Comparison of ENCODE assay signal across 8 mouse cellular contexts in the genomic region with DNA sequence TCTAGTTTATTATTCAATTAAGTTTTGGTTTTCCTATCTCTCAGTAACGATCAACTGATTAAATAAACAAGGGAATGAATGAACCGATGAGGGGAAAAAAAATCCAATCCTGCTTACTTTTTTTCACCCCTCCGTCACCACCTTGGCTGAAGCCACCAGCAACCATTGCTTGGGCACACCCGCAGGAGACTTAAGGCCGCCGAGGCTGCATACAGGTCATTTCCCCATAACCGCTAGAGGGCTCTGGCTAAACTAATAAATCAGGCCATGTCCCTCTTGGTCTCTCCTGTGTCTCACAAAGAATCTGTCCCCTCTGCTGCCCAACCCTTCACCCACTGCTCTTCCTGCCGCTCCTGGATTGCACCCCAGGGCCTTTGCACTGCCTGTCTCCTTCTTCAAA.
A peak's percentile ranks its signal among the peaks of the same experiment; 100 is the strongest.
DNase-seq lines count a peak whose midpoint lies in the region; ATAC-seq and TF ChIP-seq lines count a peak whose summit lies in the region.

No protein-coding gene starts in this region.

- peaks cover 88% of the 10 kb centered on the region for H3K27me3 ChIP-seq in heart, embryonic 10.5 days (ENCODE audit: insufficient read depth, poor library complexity, severe bottlenecking)
- H3K27me3 ChIP-seq in cerebellum, adult 2 months (ENCODE audit: control insufficient read depth, insufficient read depth, low read length), result no peaks in the 10 kb centered on the region
- peaks cover 33% of the 10 kb centered on the region for H3K27me3 ChIP-seq in liver, embryonic 11.5 days (replicated peaks; ENCODE audit: control insufficient read depth, insufficient read depth, low read length)
- no peaks in the 10 kb centered on the region for H3K27me3 ChIP-seq in stomach, postnatal 0 days (ENCODE audit: control insufficient read depth, insufficient read depth, low read length)

- H3K9me3 ChIP-seq in heart, embryonic 10.5 days, result no peaks in the 10 kb centered on the region
- no peaks in the 10 kb centered on the region for H3K9me3 ChIP-seq in liver, embryonic 11.5 days (ENCODE audit: control insufficient read depth, low read length)
- no peaks in the 10 kb centered on the region for H3K9me3 ChIP-seq in stomach, postnatal 0 days (ENCODE audit: control insufficient read depth, low read length)

- intact Hi-C loops in heart, postnatal 25 days (cut with DNase I), result no loop called here
- intact Hi-C loops in heart, postnatal 36 days (cut with DNase I), result loop anchor here (10.0 kb wide), 2 partner anchors 192 to 352 kb away; no protein-coding TSS in a partner anchor

- ATAC-seq in liver, embryonic 11.5 days (replicated peaks; ENCODE audit: low FRiP score), result no peak; the same call in 1 of the 2 replicates
- no peak for ATAC-seq in stomach, postnatal 0 days (ENCODE audit: low FRiP score, low TSS enrichment)
- ATAC-seq in monocyte, adult 5-6 weeks (replicated peaks; ENCODE audit: insufficient number of reproducible peaks, low FRiP score, low TSS enrichment, poor library complexity, severe bottlenecking), result no peak
- no peak for ATAC-seq in inflammation-experienced regulatory T-cells, adult 6 months

- H3K4me2 ChIP-seq in liver, embryonic 11.5 days, result peak overlapping the region; percentile 55; the same call in 1 of the 2 replicates
- H3K4me2 ChIP-seq in stomach, postnatal 0 days (replicated peaks; ENCODE audit: low read depth), result no peak overlapping the region

- H3K4me1 ChIP-seq in heart, embryonic 10.5 days, result peaks cover 6% of the 10 kb centered on the region; the same call in 1 of the 2 replicates
- no peaks in the 10 kb centered on the region for H3K4me1 ChIP-seq in cerebellum, adult 2 months (ENCODE audit: control insufficient read depth, insufficient read depth, low read length)
- H3K4me1 ChIP-seq in liver, embryonic 11.5 days (replicated peaks; ENCODE audit: control insufficient read depth, insufficient read depth, low read length), result no peaks in the 10 kb centered on the region
- H3K4me1 ChIP-seq in stomach, postnatal 0 days (replicated peaks; ENCODE audit: control insufficient read depth, insufficient read depth), result no peaks in the 10 kb centered on the region

- no peaks in the 10 kb centered on the region for H3K36me3 ChIP-seq in heart, embryonic 10.5 days
- H3K36me3 ChIP-seq in liver, embryonic 11.5 days (ENCODE audit: control insufficient read depth, insufficient read depth, low read length), result no peaks in the 10 kb centered on the region
- no peaks in the 10 kb centered on the region for H3K36me3 ChIP-seq in stomach, postnatal 0 days (ENCODE audit: control insufficient read depth, insufficient read depth, low read length)

- H3K27ac ChIP-seq in heart, embryonic 10.5 days, result no peak overlapping the region
- no peak overlapping the region for H3K27ac ChIP-seq in cerebellum, adult 2 months (ENCODE audit: insufficient read depth, low read length)
- no peak overlapping the region for H3K27ac ChIP-seq in liver, embryonic 11.5 days (ENCODE audit: low read depth, low read length)
- H3K27ac ChIP-seq in stomach, postnatal 0 days (replicated peaks), result no peak overlapping the region

- no peak overlapping the region for H3K9ac ChIP-seq in liver, embryonic 11.5 days (ENCODE audit: low read depth, low read length)
- H3K9ac ChIP-seq in stomach, postnatal 0 days (ENCODE audit: low read length), result no peak overlapping the region

- TF ChIP-seq EP300 in stomach, postnatal 0 days (optimal IDR thresholded peaks at IDR 0.05), result no peak

- no peak for TF ChIP-seq POLR2A in cerebellum, adult 2 months (IDR thresholded peaks at IDR 0.05; ENCODE audit: borderline replicate concordance, insufficient read depth, low read length)

- no peak for DNase-seq in heart, embryonic 10.5 days (ENCODE audit: low spot score)
- no peak for DNase-seq in heart, postnatal 25 days (ENCODE audit: low spot score)
- DNase-seq in cerebellum, adult 2 months, result peak; percentile 26 to 38
- DNase-seq in heart, postnatal 36 days, result peak; percentile 3 to 7
- no peak for DNase-seq in liver, embryonic 11.5 days (ENCODE audit: low spot score)
- DNase-seq in stomach, postnatal 0 days (ENCODE audit: low spot score), result peak; percentile 31

- peak; percentile 54; the same call in 1 of the 2 replicates for TF ChIP-seq CTCF in cerebellum, adult 2 months (IDR thresholded peaks at IDR 0.05; ENCODE audit: borderline replicate concordance, insufficient read depth, low read depth, low read length)
- TF ChIP-seq CTCF in stomach, postnatal 0 days (IDR thresholded peaks at IDR 0.05; ENCODE audit: low read depth), result peak; percentile 64

- H3K4me3 ChIP-seq in heart, embryonic 10.5 days, result peak overlapping the region; percentile 29; the same call in 1 of the 2 replicates
- no peak overlapping the region for H3K4me3 ChIP-seq in cerebellum, adult 2 months (replicated peaks; ENCODE audit: insufficient read depth, low read depth, low read length)
- no peak overlapping the region for H3K4me3 ChIP-seq in liver, embryonic 11.5 days (ENCODE audit: low read depth, low read length)
- H3K4me3 ChIP-seq in stomach, postnatal 0 days (ENCODE audit: low read depth, low read length), result no peak overlapping the region

- 10% methylated on average over 8 of the region's 8 CpGs for WGBS in heart, embryonic 10.5 days
- WGBS in cerebellum, adult 2 months, result 35% methylated on average over 8 of the region's 8 CpGs
- 11% methylated on average over 8 of the region's 8 CpGs for WGBS in liver, embryonic 11.5 days
- WGBS in stomach, postnatal 0 days, result 16% methylated on average over 8 of the region's 8 CpGs

Comparison
In these comparisons a context has a peak if more than half of its experiments do, and no peak if none do; other contexts are left out.
1. DNase-seq: peak in cerebellum, adult 2 months (2 of 2), heart, postnatal 36 days (2 of 2) and stomach, postnatal 0 days (single experiment); none in heart, embryonic 10.5 days (single experiment), heart, postnatal 25 days (single experiment) and liver, embryonic 11.5 days (single experiment).